Mouse (Mus musculus) CD4-positive, CD25-positive, alpha-beta regulatory T cell, adult 9 weeks (primary cell): Measurements from ENCODE around the gene Mrps18c. TPM values are rescaled to one million over a fixed set of nuclear protein-coding genes. Genes with fewer than 3 reads are reported as not detected.

Experiments
- polyA plus RNA-seq: library from polyadenylated mRNA; unstranded; fragments of 100-300 nt; shearing (Covaris generic); gene quantifications from one replicate; pipeline ENCODE4 v1.2.1, GENCODE M21; 2017

Gene Mrps18c
- polyA plus RNA-seq = 156 TPM

DNA sequence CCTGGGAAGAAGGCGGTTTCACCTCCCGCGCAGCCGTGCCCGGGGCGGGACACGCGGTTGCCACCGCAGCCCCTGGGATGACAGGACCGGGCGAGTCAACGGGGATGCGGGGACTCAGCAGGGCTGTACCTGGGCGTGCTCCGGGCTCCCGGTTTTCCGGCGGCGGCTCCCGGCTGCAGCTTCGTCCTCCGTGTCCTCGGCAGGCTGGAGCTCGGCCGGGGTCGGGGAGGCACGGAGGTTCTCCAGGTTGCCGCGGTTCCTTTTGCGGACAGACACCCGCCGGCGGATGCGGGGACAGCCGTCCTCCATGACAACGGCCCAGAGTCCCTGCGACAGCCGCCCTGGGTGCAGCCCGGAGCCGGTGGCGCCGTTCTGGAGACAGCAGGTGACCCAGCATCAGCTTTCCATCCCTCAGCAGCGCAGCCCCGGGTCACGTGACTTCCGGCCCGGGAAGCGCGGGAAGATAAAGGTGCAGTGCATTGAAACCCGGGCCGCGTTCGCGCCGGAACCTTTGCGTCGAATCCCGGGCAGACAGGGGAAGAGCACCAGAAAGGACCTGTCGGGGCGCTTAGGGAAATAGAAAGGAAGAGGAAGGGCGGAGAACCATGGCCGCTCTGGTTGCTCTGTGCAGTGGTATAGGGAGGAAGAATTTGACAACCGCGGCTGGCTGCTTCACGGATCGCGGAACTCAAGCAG is at the start of gene Mrps18c, which contains the start of gene Helq:
TSS of gene Mrps18c (plus strand) at position 463 of the 696 bp plus-strand sequence.
TSS of gene Helq (minus strand) at position 434 of the 696 bp plus-strand sequence.

DNA sequence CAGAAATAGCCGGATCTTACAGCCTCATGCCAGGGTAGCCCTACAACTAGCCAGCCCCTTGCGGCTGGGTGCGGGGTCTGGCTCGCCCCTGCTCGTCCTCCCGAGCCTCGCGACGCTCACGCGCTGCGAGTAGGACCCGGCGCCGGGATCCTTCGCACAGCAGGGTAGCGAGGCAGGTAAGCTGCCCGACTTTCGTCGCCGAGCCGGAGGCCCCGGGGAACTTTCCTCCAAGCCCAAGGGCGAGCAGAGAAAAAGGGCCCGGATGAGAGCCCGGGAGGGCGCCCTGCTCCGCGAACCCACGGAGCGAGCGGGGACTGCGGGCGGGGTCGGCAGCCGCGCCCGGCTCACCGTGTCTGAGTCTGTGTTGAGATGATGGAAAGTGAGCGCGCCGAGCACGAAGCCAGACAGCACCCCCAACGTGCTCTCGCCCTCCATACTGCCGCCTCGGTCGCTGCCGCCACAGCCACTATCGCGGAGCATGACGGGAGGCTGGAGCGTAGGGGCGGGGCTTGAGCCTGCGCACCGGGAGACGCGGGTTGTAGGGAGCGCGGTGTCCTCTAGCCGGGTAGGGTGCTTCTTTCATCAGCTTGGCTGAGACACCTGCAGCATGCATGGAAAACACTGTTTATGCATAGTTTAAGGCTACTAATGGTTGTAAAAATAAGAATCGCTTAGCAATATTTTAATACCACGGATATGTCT is 22.2 kb downstream of the Mrps18c start, which contains the start of gene Abraxas1:
TSS of gene Abraxas1 (minus strand) at position 483 of the 702 bp plus-strand sequence.

DNA sequence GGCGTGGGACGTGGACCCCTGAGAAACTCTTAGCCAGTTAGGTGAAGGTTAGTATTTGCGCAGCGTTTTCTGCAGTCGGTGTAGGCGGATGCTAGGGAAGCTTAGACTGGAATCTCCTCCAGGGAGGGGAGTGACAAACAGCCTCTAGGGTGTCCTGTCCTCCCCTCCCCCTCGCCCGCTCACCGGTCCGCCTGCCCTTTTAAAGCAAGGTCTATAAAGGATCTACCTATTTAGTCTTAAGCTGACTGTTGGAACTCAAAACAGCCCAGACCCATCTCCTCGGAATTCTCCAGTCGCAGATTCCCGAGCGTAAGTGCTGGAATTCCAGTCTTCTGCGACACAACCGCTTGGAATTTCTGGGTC is 47.0 kb downstream of the Mrps18c start, which contains the start of gene Gpat3:
TSS of gene Gpat3 (plus strand) at position 229 of the 363 bp plus-strand sequence.

Other genes with a start within 250 kb of the Mrps18c start
- 12.9 TPM for gene Plac8, start 226.4 kb upstream of the Mrps18c start, polyA plus RNA-seq
- 6.2 TPM for gene Coq2, start 123.5 kb upstream of the Mrps18c start, polyA plus RNA-seq
- gene Hpse, start 78.9 kb upstream of the Mrps18c start, polyA plus RNA-seq = 0.86 TPM
- gene Helq, start within 50 bp of the Mrps18c start, polyA plus RNA-seq = 25.9 TPM
- gene Abraxas1, start 22.3 kb downstream of the Mrps18c start, polyA plus RNA-seq = 31.5 TPM
- gene Gpat3, start 47.1 kb downstream of the Mrps18c start, polyA plus RNA-seq = 1.7 TPM